7 mouse cellular contexts compared by ENCODE assay signal in the genomic region with DNA sequence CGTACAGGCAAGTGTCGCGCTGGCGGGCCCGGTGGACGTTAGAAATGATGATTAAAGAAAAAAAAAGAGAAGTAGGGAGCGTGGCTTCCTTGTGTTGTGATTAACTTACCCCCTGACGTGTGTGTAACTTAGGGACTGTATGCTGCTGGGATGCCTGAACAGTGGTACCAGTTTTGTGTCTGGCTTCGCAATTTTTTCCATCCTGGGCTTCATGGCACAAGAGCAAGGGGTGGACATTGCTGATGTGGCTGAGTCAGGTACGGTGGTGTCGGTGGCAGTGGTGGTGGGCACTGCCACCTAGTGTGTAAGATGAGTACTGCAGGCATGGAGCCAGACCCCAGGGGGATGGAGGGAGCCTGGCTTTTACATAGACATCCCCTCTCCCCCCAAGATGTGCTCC. TPM values are rescaled to one million over a fixed set of nuclear protein-coding genes. Genes with fewer than 3 reads are reported as not detected.
DNase-seq lines count a peak whose midpoint lies in the region; ATAC-seq lines count a peak whose summit lies in the region.

No protein-coding gene starts in this region.

- peak; percentile 84 for ATAC-seq in CD4-positive, CD25-positive, alpha-beta regulatory T cell, adult 4 months

- intact Hi-C loops in gastrocnemius, postnatal 36 days (cut with DNase I), result loop anchor here (1.0 to 2.0 kb wide), 3 partner anchors 56 to 214 kb away; a partner anchor contains a TSS

- DNase-seq in MN1 (ENCODE audit: low spot score), result peak; percentile 74
- DNase-seq in cerebellum, postnatal 4 days (ENCODE audit: low spot score in 2 of 2), result peak; percentile 69 to 81
- peak; percentile 40 to 55 for DNase-seq in gastrocnemius, postnatal 36 days
- DNase-seq in kidney, postnatal 10 days, result peak; percentile 76
- peak; percentile 61 for DNase-seq in lung, postnatal 36 days
- peak; percentile 72 for DNase-seq in retina, postnatal 1 day

RNA-seq across cellular contexts. Expression of a gene that starts 57.2 kb away (rescaled TPM):
- 10 to 100 TPM; 43.3 to 45.1 TPM for polyA plus RNA-seq in CD4-positive, CD25-positive, alpha-beta regulatory T cell, adult 4 months (2017; shearing (Covaris generic))
- total RNA-seq in gastrocnemius, postnatal 36 days (2021), result 10 to 100 TPM; 66.3 to 70.0 TPM

Comparison
In these comparisons a context has a peak if more than half of its experiments do, and no peak if none do; other contexts are left out.
1. Peak in every context shown above with its lines: DNase-seq and ATAC-seq.